Mouse (Mus musculus): ENCODE data around the gene Rtf1. TPM values are rescaled to one million over a fixed set of nuclear protein-coding genes. Genes with fewer than 3 reads are reported as not detected.

Gene Rtf1
- polyA plus RNA-seq, 1 experiment, result 10.9 TPM

GRCm38 (mm10) chr2:119727762-119728416 is 53.0 kb downstream of the Rtf1 start:
- Histone ChIP-seq H3K27me3 (replicated peaks; ENCODE audit: control insufficient read depth, insufficient read depth, low read length) (no peaks in the 10 kb centered on the region), H3K36me3 (ENCODE audit: control insufficient read depth, insufficient read depth, low read length) (peaks cover 14% of the 10 kb centered on the region), H3K4me1 (ENCODE audit: control insufficient read depth, insufficient read depth, low read length) (no peaks in the 10 kb centered on the region), H3K4me3 (ENCODE audit: insufficient read depth, low read depth, low read length) (no peak overlapping the region), H3K27ac (ENCODE audit: insufficient read depth, low read depth, low read length) (no peak overlapping the region)
- WGBS, result 89% methylated on average over 3 of the region's 3 CpGs
- TF ChIP-seq POLR2A (IDR thresholded peaks at IDR 0.05; ENCODE audit: low read depth, low read length) (no peak), CTCF (conservative IDR thresholded peaks at IDR 0.05; ENCODE audit: insufficient read depth, insufficient read length, low read depth, low read length) (no peak)
- DNase-seq, result no peak

DNA sequence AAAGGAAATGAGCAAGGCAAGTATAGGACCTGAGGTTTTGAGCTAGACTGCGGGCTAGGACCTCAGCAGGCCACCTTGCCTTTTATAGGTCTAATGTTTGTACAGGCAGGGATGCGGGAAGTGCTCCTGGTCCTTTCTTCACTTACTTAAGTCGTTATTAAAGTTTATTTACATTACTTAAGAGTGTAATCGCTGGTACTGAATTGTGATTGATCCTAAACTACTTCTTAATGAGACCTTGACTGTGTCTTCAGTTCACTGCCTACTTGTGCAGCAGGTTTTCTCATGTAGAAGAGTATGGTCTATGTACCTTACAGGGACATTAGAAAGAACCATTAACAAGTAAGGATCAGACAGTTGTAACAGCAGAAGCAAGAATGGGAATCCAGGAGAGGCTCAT is 55.9 kb downstream of the Rtf1 start:
- WGBS, result 81% methylated on average over 4 of the region's 4 CpGs

GRCm38 (mm10) chr2:119737124-119737523 is 62.3 kb downstream of the Rtf1 start:
- H3K36me3 ChIP-seq (ENCODE audit: control insufficient read depth, insufficient read depth, low read length), result peaks cover 3% of the 10 kb centered on the region; the same call in 1 of the 2 replicates
- no peak for DNase-seq
- no peaks in the 10 kb centered on the region for H3K27me3 ChIP-seq (replicated peaks; ENCODE audit: control insufficient read depth, insufficient read depth, low read length)
- no peaks in the 10 kb centered on the region for H3K4me1 ChIP-seq (ENCODE audit: control insufficient read depth, insufficient read depth, low read length)
- 26% methylated on average over 12 of the region's 12 CpGs for WGBS
- TF ChIP-seq POLR2A (IDR thresholded peaks at IDR 0.05; ENCODE audit: low read depth, low read length), result no peak
- no peak for TF ChIP-seq CTCF (conservative IDR thresholded peaks at IDR 0.05; ENCODE audit: insufficient read depth, insufficient read length, low read depth, low read length)
- H3K27ac ChIP-seq (ENCODE audit: insufficient read depth, low read depth, low read length), result no peak overlapping the region
- no peak overlapping the region for H3K4me3 ChIP-seq (ENCODE audit: insufficient read depth, low read depth, low read length)

More for the DNA sequence above, 55.9 kb downstream of the Rtf1 start:
- H3K27ac ChIP-seq (ENCODE audit: insufficient read depth, low read depth, low read length), result no peak overlapping the region
- no peak overlapping the region for H3K4me3 ChIP-seq (ENCODE audit: insufficient read depth, low read depth, low read length)
- H3K27me3 ChIP-seq (replicated peaks; ENCODE audit: control insufficient read depth, insufficient read depth, low read length), result no peaks in the 10 kb centered on the region
- DNase-seq, result no peak
- TF ChIP-seq CTCF (conservative IDR thresholded peaks at IDR 0.05; ENCODE audit: insufficient read depth, insufficient read length, low read depth, low read length) (no peak), POLR2A (IDR thresholded peaks at IDR 0.05; ENCODE audit: low read depth, low read length) (no peak)
- H3K36me3 ChIP-seq (ENCODE audit: control insufficient read depth, insufficient read depth, low read length), result peaks cover 13% of the 10 kb centered on the region
- H3K4me1 ChIP-seq (ENCODE audit: control insufficient read depth, insufficient read depth, low read length), result no peaks in the 10 kb centered on the region

DNA sequence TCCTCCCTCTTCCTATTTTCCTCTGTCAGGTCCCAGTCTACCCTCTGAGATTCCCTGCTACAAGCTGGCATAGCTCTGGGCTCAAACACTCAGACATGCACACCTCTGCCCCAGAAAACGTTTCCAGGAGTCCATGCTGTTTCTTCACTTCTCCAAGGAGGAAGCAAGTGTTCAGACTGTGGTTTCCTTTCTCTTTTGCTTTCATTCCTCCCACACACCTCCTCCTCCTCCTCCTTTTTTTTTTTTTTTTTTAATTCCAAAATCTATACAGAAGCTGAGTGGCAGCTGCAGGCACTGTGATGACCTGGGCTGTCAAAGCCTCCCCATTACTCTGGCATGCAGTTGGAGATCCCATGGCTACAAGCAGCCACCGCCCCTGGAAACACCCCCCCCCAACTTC is 65.7 kb downstream of the Rtf1 start:
- H3K4me3 ChIP-seq (ENCODE audit: insufficient read depth, low read depth, low read length), result no peak overlapping the region
- 61% methylated on average over 2 of the region's 2 CpGs for WGBS

GRCm38 (mm10) chr2:119741581-119742411 is 66.9 kb downstream of the Rtf1 start, which contains the start of gene Itpka:
Gene Itpka (plus strand): TSS chr2:119742337.
- no peak for TF ChIP-seq POLR2A (IDR thresholded peaks at IDR 0.05; ENCODE audit: low read depth, low read length)
- no peak for TF ChIP-seq CTCF (conservative IDR thresholded peaks at IDR 0.05; ENCODE audit: insufficient read depth, insufficient read length, low read depth, low read length)
- DNase-seq, result peak; percentile 48
- Histone ChIP-seq H3K27ac (ENCODE audit: insufficient read depth, low read depth, low read length) (no peak within 1 kb of the TSS), H3K4me1 (ENCODE audit: control insufficient read depth, insufficient read depth, low read length) (no peaks in the 10 kb centered on the region), H3K27me3 (replicated peaks; ENCODE audit: control insufficient read depth, insufficient read depth, low read length) (no peaks in the 10 kb centered on the region), H3K4me3 (ENCODE audit: insufficient read depth, low read depth, low read length) (peak within 1 kb of the TSS; percentile 76), H3K36me3 (ENCODE audit: control insufficient read depth, insufficient read depth, low read length) (no peaks in the 10 kb centered on the region)
- WGBS, result 2% methylated on average over 53 of the region's 53 CpGs

More for the DNA sequence above, 65.7 kb downstream of the Rtf1 start:
- no peak overlapping the region for H3K27ac ChIP-seq (ENCODE audit: insufficient read depth, low read depth, low read length)
- H3K4me1 ChIP-seq (ENCODE audit: control insufficient read depth, insufficient read depth, low read length), result no peaks in the 10 kb centered on the region
- no peaks in the 10 kb centered on the region for H3K36me3 ChIP-seq (ENCODE audit: control insufficient read depth, insufficient read depth, low read length)
- H3K27me3 ChIP-seq (replicated peaks; ENCODE audit: control insufficient read depth, insufficient read depth, low read length), result no peaks in the 10 kb centered on the region
- TF ChIP-seq CTCF (conservative IDR thresholded peaks at IDR 0.05; ENCODE audit: insufficient read depth, insufficient read length, low read depth, low read length) (no peak), POLR2A (IDR thresholded peaks at IDR 0.05; ENCODE audit: low read depth, low read length) (no peak)
- DNase-seq, result no peak

GRCm38 (mm10) chr2:119742461-119743175 is 67.8 kb downstream of the Rtf1 start:
- TF ChIP-seq CTCF (conservative IDR thresholded peaks at IDR 0.05; ENCODE audit: insufficient read depth, insufficient read length, low read depth, low read length) (no peak), POLR2A (IDR thresholded peaks at IDR 0.05; ENCODE audit: low read depth, low read length) (no peak)
- peak; percentile 34 for DNase-seq
- WGBS, result under 1% methylated on average over 64 of the region's 70 CpGs
- Histone ChIP-seq H3K4me1 (ENCODE audit: control insufficient read depth, insufficient read depth, low read length) (no peaks in the 10 kb centered on the region), H3K27ac (ENCODE audit: insufficient read depth, low read depth, low read length) (no peak overlapping the region), H3K36me3 (ENCODE audit: control insufficient read depth, insufficient read depth, low read length) (no peaks in the 10 kb centered on the region), H3K27me3 (replicated peaks; ENCODE audit: control insufficient read depth, insufficient read depth, low read length) (no peaks in the 10 kb centered on the region), H3K4me3 (ENCODE audit: insufficient read depth, low read depth, low read length) (peak overlapping the region; percentile 76)
